Mouse (Mus musculus): ENCODE results near the gene Slc37a4.
"Not testable (repeated sequence)": the region's sequence is repeated elsewhere in the genome, so short reads cannot be mapped to it uniquely, and the experiment has no call there.

The Slc37a4 gene

GRCm38 (mm10) chr9:44423576-44423975 lies 26.9 kb downstream of the Slc37a4 start:
- in situ Hi-C loops (cut with MboI, MseI) = loop anchor here in 1 of 2 experiments (25.0 kb wide), 1 partner anchor 1161 kb away; no protein-coding TSS in a partner anchor

GRCm38 (mm10) chr9:44432577-44433185 lies 36.0 kb downstream of the Slc37a4 start:
- in situ Hi-C loops (cut with MboI, MseI) = no loop called here

- in situ Hi-C loops (cut with MboI, MseI) = no loop called here
Measured at GRCm38 (mm10) chr9:44435747-44436146, 39.1 kb downstream of the Slc37a4 start.

GRCm38 (mm10) chr9:44440961-44441360 lies 44.3 kb downstream of the Slc37a4 start, which contains the start of gene Foxr1:
TSS of gene Foxr1 (minus strand) at chr9:44441136.
- in situ Hi-C loops (cut with MboI, MseI) = no loop called here

- in situ Hi-C loops (cut with MboI, MseI) = not testable (repeated sequence)
Measured at GRCm38 (mm10) chr9:44444402-44445025, 47.9 kb downstream of the Slc37a4 start.

GRCm38 (mm10) chr9:44450387-44450786 lies 53.7 kb downstream of the Slc37a4 start:
- in situ Hi-C loops (cut with MboI, MseI) = loop anchor here in 1 of 2 experiments (5.0 to 10.0 kb wide), 2 partner anchors 52 to 234 kb away; no protein-coding TSS in a partner anchor

Data from T-helper 17 cell (primary cell).